Mouse (Mus musculus) kidney, postnatal 0 days (tissue): Measurements from ENCODE around the gene Ube2e2. TPM values are rescaled to one million over a fixed set of nuclear protein-coding genes. Genes with fewer than 3 reads are reported as not detected.

Experiments used
- ATAC-seq: fragments of 200-750 bp; cut with Nextera tagmentation; replicated peaks from 2 replicates; pipeline ENCODE4 v1.8.0; 2017; ENCODE audit warnings: low read depth, moderate number of reproducible peaks, moderate TSS enrichment, moderate library complexity; ENCODE audit not compliant: low FRiP score
- DNase-seq: peaks from one replicate; pipeline ENCODE4 v3.0.0-alpha.2; 2016; ENCODE audit warnings: low spot score
- H3K27ac ChIP-seq: fragments of 300-500 bp; sonication (generic); 2 replicates; pipeline ENCODE4 v1.5.1; 2014; ENCODE audit warnings: mild to moderate bottlenecking
- H3K27me3 ChIP-seq: fragments of 300-500 bp; sonication (generic); 2 replicates; pipeline ENCODE4 v1.6.1; 2014; ENCODE audit warnings: low read length, mixed read lengths; ENCODE audit not compliant: insufficient read depth
- H3K36me3 ChIP-seq: fragments of 300-500 bp; sonication (generic); 2 replicates; pipeline ENCODE4 v1.6.1; 2014; ENCODE audit warnings: low read length, mixed read lengths; ENCODE audit not compliant: insufficient read depth
- H3K4me1 ChIP-seq: fragments of 300-500 bp; sonication (generic); replicated peaks from 2 replicates; pipeline ENCODE4 v1.6.1; 2014; ENCODE audit warnings: antibody characterized with exemption, low read length, mixed read lengths; ENCODE audit not compliant: insufficient read depth
- H3K4me2 ChIP-seq: fragments of 300-500 bp; sonication (generic); 2 replicates; pipeline ENCODE4 v1.6.1; 2014; ENCODE audit warnings: mild to moderate bottlenecking, low read length, moderate library complexity, mixed read lengths
- H3K4me3 ChIP-seq: fragments of 300-500 bp; sonication (generic); replicated peaks from 2 replicates; pipeline ENCODE4 v1.5.1; 2014; ENCODE audit warnings: low read depth, low read length
- H3K9ac ChIP-seq: fragments of 300-500 bp; sonication (generic); 2 replicates; pipeline ENCODE4 v1.6.1; 2014; ENCODE audit warnings: low read depth, low read length
- H3K9me3 ChIP-seq: fragments of 300-500 bp; sonication (generic); replicated peaks from 2 replicates; pipeline ENCODE4 v1.6.1; 2016; ENCODE audit warnings: low read length, inconsistent platforms, mixed read lengths
- CTCF ChIP-seq: IDR thresholded peaks from 2 replicates; pipeline ENCODE4 v1.5.1; 2016; ENCODE audit warnings: antibody characterized with exemption, low read depth, mild to moderate bottlenecking, moderate library complexity
- WGBS: fragments of 180-500 bp; shearing (Covaris S2); extraction: QIAGEN DNeasy Blood & Tissue Kit; methylation state at CpG from one replicate; pipeline ENCODE4 v1.1.7; 2014; 5-methylcytosine and 5-hydroxymethylcytosine counted together
- polyA plus RNA-seq: library from polyadenylated mRNA; unstranded; fragments of >200 nt; fragmentation: Nextera tagmentation; extraction: Ambion mirVana; gene quantifications from 2 replicates; pipeline ENCODE4 v1.2.1, GENCODE M21; 2015

Gene Ube2e2
- polyA plus RNA-seq, 1 experiment from 2014 or later, result 53.8 TPM

DNA sequence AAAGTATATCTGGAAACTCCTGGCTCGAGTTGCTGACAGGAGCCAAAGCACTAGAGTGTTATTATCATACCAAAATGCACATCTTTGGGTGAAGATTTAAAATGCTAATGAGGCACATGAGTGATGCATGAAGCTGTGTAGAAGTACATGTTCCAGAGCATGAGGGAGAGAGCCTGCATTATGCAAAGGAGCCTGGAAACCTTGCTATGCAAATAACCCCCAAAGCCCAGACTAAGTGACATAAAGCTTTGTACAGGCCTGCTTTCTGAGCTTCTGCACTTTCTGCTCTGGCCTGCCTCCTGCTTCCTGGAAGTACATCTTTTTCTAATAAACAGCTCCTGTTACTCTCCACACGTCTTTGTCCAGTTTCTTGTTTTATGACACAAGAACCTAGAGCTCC is 363.2 kb downstream of the Ube2e2 start:
- Histone ChIP-seq H3K9ac (no peak overlapping the region), H3K4me3 (no peak overlapping the region), H3K27me3 (no peaks in the 10 kb centered on the region), H3K9me3 (no peaks in the 10 kb centered on the region), H3K4me1 (no peaks in the 10 kb centered on the region), H3K36me3 (no peaks in the 10 kb centered on the region), H3K27ac (no peak overlapping the region), H3K4me2 (no peak overlapping the region)
- ATAC-seq (no peak), DNase-seq (no peak)
- WGBS, result 48% methylated on average over 2 of the region's 2 CpGs
- TF ChIP-seq CTCF, result no peak

DNA sequence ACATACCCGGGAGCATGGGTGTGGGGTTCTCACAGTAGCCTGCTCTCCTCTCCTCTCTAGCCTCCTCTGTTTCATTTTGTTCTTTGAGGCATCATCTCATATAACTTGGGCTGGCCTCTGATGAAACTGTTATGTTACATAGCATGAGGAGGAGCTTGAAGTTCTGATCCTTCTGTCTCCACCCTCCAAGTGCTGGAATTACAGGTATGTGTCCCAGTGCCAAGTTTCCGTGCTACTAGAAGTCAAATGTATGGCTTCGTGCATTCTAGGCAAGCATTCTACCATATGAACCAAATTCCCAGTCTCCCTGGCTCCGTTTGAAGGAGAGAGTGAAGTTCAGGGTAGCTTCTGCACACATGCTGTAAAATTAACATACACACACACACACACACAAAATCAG is 363.6 kb downstream of the Ube2e2 start:
- Histone ChIP-seq H3K4me2 (no peak overlapping the region), H3K27ac (no peak overlapping the region), H3K9me3 (no peaks in the 10 kb centered on the region), H3K4me1 (no peaks in the 10 kb centered on the region), H3K4me3 (no peak overlapping the region), H3K27me3 (no peaks in the 10 kb centered on the region), H3K36me3 (no peaks in the 10 kb centered on the region), H3K9ac (no peak overlapping the region)
- DNase-seq (no peak), ATAC-seq (no peak)
- TF ChIP-seq CTCF, result no peak
- 64% methylated on average over 4 of the region's 4 CpGs for WGBS
